Mouse (Mus musculus) neutrophil, adult 5-6 weeks (primary cell): ENCODE measurements around the gene Tet2. TPM values are rescaled to one million over a fixed set of nuclear protein-coding genes. Genes with fewer than 3 reads are reported as not detected.

Experiments
- ATAC-seq: fragments of 151-379, 151-347 bp; 2 replicates; pipeline ENCODE4 v1.8.0; 2017; ENCODE audit warnings: mild to moderate bottlenecking, moderate TSS enrichment; ENCODE audit not compliant: insufficient number of reproducible peaks, poor library complexity, low FRiP score, severe bottlenecking; ENCODE audit errors: extremely low read depth
- total RNA-seq: library from RNA; stranded (forward); fragments of 200-1000 nt; gene quantifications from 2 replicates; pipeline ENCODE4 v1.2.3, GENCODE M21; 2017

Gene Tet2
- total RNA-seq, 1 experiment from 2014 or later = 106 TPM

GRCm38 (mm10) chr3:133478987-133479386 is 66.0 kb downstream of the Tet2 start:
- no peak for ATAC-seq

- ATAC-seq = no peak
Observed at GRCm38 (mm10) chr3:133473781-133474180, 71.2 kb downstream of the Tet2 start.

GRCm38 (mm10) chr3:133471101-133471500 is 73.8 kb downstream of the Tet2 start:
- no peak for ATAC-seq

GRCm38 (mm10) chr3:133468883-133469282 is 76.1 kb downstream of the Tet2 start:
- ATAC-seq = no peak

- ATAC-seq = no peak
Observed at GRCm38 (mm10) chr3:133463233-133463632, 81.7 kb downstream of the Tet2 start.

GRCm38 (mm10) chr3:133462485-133462884 is 82.5 kb downstream of the Tet2 start:
- no peak for ATAC-seq

- no peak for ATAC-seq
Observed at GRCm38 (mm10) chr3:133462059-133462458, 82.9 kb downstream of the Tet2 start.

- no peak for ATAC-seq
Observed at GRCm38 (mm10) chr3:133459174-133459573, 85.8 kb downstream of the Tet2 start.

GRCm38 (mm10) chr3:133453896-133454295 is 91.0 kb downstream of the Tet2 start:
- ATAC-seq = no peak

GRCm38 (mm10) chr3:133436919-133437320 is 108.0 kb downstream of the Tet2 start:
- no peak for ATAC-seq

GRCm38 (mm10) chr3:133436279-133436860 is 108.6 kb downstream of the Tet2 start:
- no peak for ATAC-seq

GRCm38 (mm10) chr3:133435774-133436148 is 109.2 kb downstream of the Tet2 start:
- no peak for ATAC-seq

- no peak for ATAC-seq
Observed at GRCm38 (mm10) chr3:133435141-133435773, 109.7 kb downstream of the Tet2 start.

GRCm38 (mm10) chr3:133429394-133430173 is 115.4 kb downstream of the Tet2 start:
- no peak for ATAC-seq

GRCm38 (mm10) chr3:133428003-133428402 is 116.9 kb downstream of the Tet2 start:
- ATAC-seq = no peak

- ATAC-seq = no peak
Observed at GRCm38 (mm10) chr3:133423073-133423472, 121.9 kb downstream of the Tet2 start.

GRCm38 (mm10) chr3:133414747-133415146 is 130.2 kb downstream of the Tet2 start:
- no peak for ATAC-seq
